ENCODE assay signal across 23 mouse cellular contexts in the genomic region with DNA sequence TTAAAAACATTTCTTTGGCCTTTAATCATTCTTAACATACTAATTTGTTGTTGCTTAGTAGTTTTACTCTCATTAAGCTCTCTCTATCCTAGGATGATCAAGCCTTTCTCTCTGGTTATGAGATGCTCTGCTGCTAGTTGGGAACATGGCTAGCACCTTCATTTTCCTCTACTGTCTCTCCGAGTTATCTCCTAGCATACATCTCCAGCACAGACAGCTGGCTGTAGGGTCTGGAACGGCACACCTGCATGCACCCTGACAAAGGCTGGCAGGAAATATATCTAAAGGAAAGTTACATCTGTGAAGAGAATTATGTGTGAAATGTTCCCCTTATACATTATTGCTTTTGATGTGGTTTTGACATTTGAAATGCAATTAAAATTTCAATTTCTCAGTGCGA. TPM values are rescaled to one million over a fixed set of nuclear protein-coding genes. Genes with fewer than 3 reads are reported as not detected.
A peak's percentile ranks its signal among the peaks of the same experiment; 100 is the strongest.
DNase-seq lines count a peak whose midpoint lies in the region; ATAC-seq lines count a peak whose summit lies in the region.
"Had no signal": no experiment of that assay in that cellular context is flagged by ENCODE, and none has a peak within 500 bp of the region (broad histone marks: within the 10 kb centered on the region; RNA-seq: fewer than 3 reads in every experiment).

No protein-coding gene starts in this region.

- no peak overlapping the region for H3K27ac ChIP-seq in hindbrain, embryonic 13.5 days
- no peak overlapping the region for H3K27ac ChIP-seq in forebrain, embryonic 16.5 days (ENCODE audit: low read length)
- H3K27ac ChIP-seq: embryonic facial prominence, embryonic 13.5 days; embryonic facial prominence, embryonic 15.5 days; forebrain, embryonic 13.5 days had no signal

- H3K36me3 ChIP-seq in hindbrain, embryonic 13.5 days: no peaks in the 10 kb centered on the region
- no peaks in the 10 kb centered on the region for H3K36me3 ChIP-seq in forebrain, embryonic 16.5 days (ENCODE audit: control insufficient read depth, insufficient read depth)
- H3K36me3 ChIP-seq: embryonic facial prominence, embryonic 13.5 days; embryonic facial prominence, embryonic 15.5 days had no signal

- no peak overlapping the region for H3K4me2 ChIP-seq in hindbrain, embryonic 13.5 days
- H3K4me2 ChIP-seq in forebrain, embryonic 16.5 days (ENCODE audit: low read length): no peak overlapping the region
- H3K4me2 ChIP-seq: embryonic facial prominence, embryonic 13.5 days; embryonic facial prominence, embryonic 15.5 days; forebrain, embryonic 13.5 days had no signal

- ATAC-seq in hindbrain, embryonic 13.5 days (ENCODE audit: low FRiP score): no peak
- ATAC-seq in forebrain, embryonic 16.5 days: no peak
- ATAC-seq: forebrain, embryonic 13.5 days; forebrain, postnatal 0 days had no signal

- no peak overlapping the region for H3K9ac ChIP-seq in hindbrain, embryonic 13.5 days
- no peak overlapping the region for H3K9ac ChIP-seq in forebrain, embryonic 16.5 days (replicated peaks; ENCODE audit: low read depth, low read length)
- H3K9ac ChIP-seq: embryonic facial prominence, embryonic 13.5 days; embryonic facial prominence, embryonic 15.5 days; forebrain, embryonic 13.5 days; forebrain, postnatal 0 days had no signal

- H3K9me3 ChIP-seq in hindbrain, embryonic 13.5 days: no peaks in the 10 kb centered on the region
- no peaks in the 10 kb centered on the region for H3K9me3 ChIP-seq in forebrain, embryonic 16.5 days (ENCODE audit: control insufficient read depth, low read length)
- H3K9me3 ChIP-seq: embryonic facial prominence, embryonic 13.5 days; embryonic facial prominence, embryonic 15.5 days; forebrain, embryonic 13.5 days had no signal

- H3K4me3 ChIP-seq in hindbrain, embryonic 13.5 days: no peak overlapping the region
- H3K4me3 ChIP-seq in forebrain, embryonic 16.5 days (replicated peaks; ENCODE audit: low read length): no peak overlapping the region
- H3K4me3 ChIP-seq: embryonic facial prominence, embryonic 13.5 days; embryonic facial prominence, embryonic 15.5 days; erythroblast, embryonic 14.5 days; forebrain, embryonic 13.5 days had no signal

- H3K27me3 ChIP-seq in hindbrain, embryonic 13.5 days: no peaks in the 10 kb centered on the region
- no peaks in the 10 kb centered on the region for H3K27me3 ChIP-seq in forebrain, embryonic 16.5 days (replicated peaks; ENCODE audit: control insufficient read depth, insufficient read depth, low read length)
- H3K27me3 ChIP-seq: embryonic facial prominence, embryonic 13.5 days; embryonic facial prominence, embryonic 15.5 days; forebrain, embryonic 13.5 days had no signal

- WGBS in hindbrain, embryonic 13.5 days: 88% methylated on average over 3 of the region's 3 CpGs
- 86% methylated on average over 3 of the region's 3 CpGs for WGBS in forebrain, embryonic 16.5 days

- no peaks in the 10 kb centered on the region for H3K4me1 ChIP-seq in hindbrain, embryonic 13.5 days (replicated peaks)
- no peaks in the 10 kb centered on the region for H3K4me1 ChIP-seq in forebrain, embryonic 16.5 days (replicated peaks; ENCODE audit: control insufficient read depth, insufficient read depth, low read length)

- DNase-seq in thymus, adult 18-20 months: peak; percentile 11 to 18
- DNase-seq in thymus, postnatal 0 days (ENCODE audit: low spot score): no peak
- DNase-seq in thymus, postnatal 10 days (ENCODE audit: low spot score in 2 of 2): peak; percentile 30 to 45
- DNase-seq in thymus, postnatal 25 days: peak; percentile 49
- peak; percentile 28 for DNase-seq in thymus, postnatal 4 days
- DNase-seq in cerebellum, postnatal 14 days: no peak
- DNase-seq: adrenal gland, adult 2 months; adrenal gland, postnatal 10 days; adrenal gland, postnatal 25 days; cerebellum, adult 11 months; cerebellum, adult 18-20 months; cerebellum, adult 9-10 months; cerebellum, postnatal 10 days; cerebellum, postnatal 36 days; embryo, embryonic 11 days; forebrain, postnatal 0 days had no signal

RNA-seq across cellular contexts. Expression of a gene that starts 42.5 kb away (rescaled TPM):
- polyA plus RNA-seq in thymus, postnatal 0 days (2015; fragmentation: Nextera tagmentation; extraction: Ambion mirVana): 0.05 and 0.16 TPM in 2 replicates
- 18.3 and 19.7 TPM in 2 replicates for polyA plus RNA-seq in hindbrain, embryonic 13.5 days (2015; fragmentation: Nextera tagmentation; extraction: Ambion mirVana)
- 14.6 and 21.6 TPM in 2 replicates for polyA plus RNA-seq in forebrain, embryonic 16.5 days (2015; fragmentation: Nextera tagmentation; extraction: Ambion mirVana)
- polyA plus RNA-seq: C2C12; erythroblast, embryonic 14.5 days had no signal

Comparison
In these comparisons a context has a peak if more than half of its experiments do, and no peak if none do; other contexts are left out.
1. DNase-seq: peak in thymus, adult 18-20 months (2 of 2), thymus, postnatal 10 days (2 of 2), thymus, postnatal 25 days (single experiment) and thymus, postnatal 4 days (single experiment); none in thymus, postnatal 0 days (single experiment) and cerebellum, postnatal 14 days (0 of 2).
2. RNA of a gene that starts 42.5 kb away (polyA plus RNA-seq): 14.6 to 21.6 TPM in forebrain, embryonic 16.5 days and 18.3 to 19.7 TPM in hindbrain, embryonic 13.5 days; 0.05 to 0.16 TPM in thymus, postnatal 0 days; every median in the first group is over 10 times any median in the second.